ENCODE assay signal across 8 mouse cellular contexts in the genomic region with DNA sequence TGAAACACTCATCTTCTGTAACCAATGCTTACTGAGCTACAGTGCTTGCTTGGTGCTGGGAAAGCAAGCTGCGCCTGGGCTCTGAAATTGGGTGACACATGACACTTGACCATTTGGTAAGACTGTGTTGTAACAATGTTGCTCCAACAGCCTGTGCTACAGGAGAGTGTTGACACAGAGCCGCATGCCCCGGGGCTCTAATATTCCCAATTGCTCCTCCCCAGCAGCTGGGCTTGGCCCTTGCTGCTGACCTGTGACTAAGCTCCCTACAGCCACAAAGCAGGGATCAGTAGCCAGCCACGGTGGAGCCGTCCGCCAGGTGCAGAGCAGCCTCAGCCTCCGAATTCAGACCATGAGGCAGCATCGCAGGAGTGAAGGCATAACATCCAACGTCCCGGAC. TPM values are rescaled to one million over a fixed set of nuclear protein-coding genes. Genes with fewer than 3 reads are reported as not detected.
DNase-seq lines count a peak whose midpoint lies in the region.

No protein-coding gene starts in this region.

- peak; percentile 94 for DNase-seq in heart, adult 11 months
- DNase-seq in heart, postnatal 4 days, result no peak
- DNase-seq in NIH3T3 (ENCODE audit: low read depth), result peak; percentile 39
- peak; percentile 74 for DNase-seq in fat pad, adult 2 months (ENCODE audit: extremely low read depth, low read depth, low spot score)
- peak; percentile 44 for DNase-seq in lung, postnatal 10 days
- DNase-seq in thymus, postnatal 25 days, result no peak
- DNase-seq in urinary bladder, postnatal 14 days (ENCODE audit: low spot score), result no peak
- DNase-seq in left cerebral cortex, postnatal 4 days, result no peak

- intact Hi-C loops in left cerebral cortex, postnatal 4 days (cut with DNase I), result no loop called here

RNA-seq across cellular contexts. Expression of a gene that starts 58.8 kb away (rescaled TPM):
- 1 to 10 TPM; 4.3 to 4.8 TPM for total RNA-seq in heart, postnatal 4 days (2021)
- 10 to 100 TPM; 19.5 to 20.7 TPM for total RNA-seq in left cerebral cortex, postnatal 4 days (2021)

Comparison
In these comparisons a context has a peak if more than half of its experiments do, and no peak if none do; other contexts are left out.
1. DNase-seq: peak in heart, adult 11 months (single experiment), NIH3T3 (single experiment), fat pad, adult 2 months (single experiment) and lung, postnatal 10 days (single experiment); none in heart, postnatal 4 days (single experiment), thymus, postnatal 25 days (single experiment), urinary bladder, postnatal 14 days (single experiment) and left cerebral cortex, postnatal 4 days (single experiment).